Mouse (Mus musculus): Measurements from ENCODE around the gene Actg1. TPM values are rescaled to one million over a fixed set of nuclear protein-coding genes. Genes with fewer than 3 reads are reported as not detected.
"Not testable (repeated sequence)": the region's sequence is repeated elsewhere in the genome, so short reads cannot be mapped to it uniquely, and the experiment has no call there.

The Actg1 gene
- polyA plus RNA-seq, 1 experiment from 2014 or later, result 1,989 TPM

- DNase-seq (ENCODE audit: low spot score) (peak; percentile 52), ATAC-seq (no peak)
- Histone ChIP-seq H3K9ac (replicated peaks; ENCODE audit: low read depth) (peak overlapping the region; percentile 100), H3K4me3 (ENCODE audit: low read depth, low read length) (peak overlapping the region; percentile 100), H3K4me2 (replicated peaks; ENCODE audit: low read depth, low read length) (peak overlapping the region; percentile 90), H3K27ac (ENCODE audit: low read length) (peak overlapping the region; percentile 100), H3K9me3 (ENCODE audit: low read length) (no peaks in the 10 kb centered on the region), H3K4me1 (ENCODE audit: insufficient read depth, low read depth, low read length) (peaks cover 16% of the 10 kb centered on the region), H3K27me3 (replicated peaks; ENCODE audit: insufficient read depth, low read length) (no peaks in the 10 kb centered on the region), H3K36me3 (ENCODE audit: insufficient read depth, low read length) (peaks cover 9% of the 10 kb centered on the region; the same call in 1 of the 2 replicates)
- WGBS, result 0% methylated on average over 8 of the region's 10 CpGs
- TF ChIP-seq EP300 (IDR thresholded peaks at IDR 0.05) (no peak), CTCF (IDR thresholded peaks at IDR 0.05) (no peak)
Measured at GRCm38 (mm10) chr11:120347301-120347700, 1.0 kb downstream of the Actg1 start.

DNA sequence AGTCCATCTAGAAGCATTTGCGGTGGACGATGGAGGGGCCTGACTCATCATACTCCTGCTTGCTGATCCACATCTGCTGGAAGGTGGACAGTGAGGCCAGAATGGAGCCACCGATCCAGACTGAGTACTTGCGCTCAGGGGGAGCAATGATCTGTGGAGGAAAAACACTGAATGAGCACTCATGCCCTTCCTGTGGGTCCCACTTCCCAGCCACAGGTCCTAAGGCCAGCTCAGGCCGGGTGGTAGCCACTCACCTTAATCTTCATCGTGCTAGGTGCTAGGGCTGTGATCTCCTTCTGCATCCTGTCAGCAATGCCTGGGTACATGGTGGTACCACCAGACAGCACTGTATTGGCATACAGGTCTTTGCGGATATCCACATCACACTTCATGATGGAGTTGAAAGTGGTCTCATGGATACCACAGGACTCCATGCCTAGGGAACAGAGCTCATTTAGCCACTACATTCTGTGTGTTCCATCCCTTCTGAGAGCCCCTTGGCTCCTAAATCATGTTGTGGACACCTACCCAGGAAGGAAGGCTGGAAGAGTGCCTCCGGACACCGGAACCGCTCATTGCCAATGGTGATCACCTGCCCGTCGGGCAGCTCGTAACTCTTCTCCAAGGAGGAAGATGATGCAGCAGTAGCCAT, 1.8 kb downstream of the Actg1 start:
- H3K4me3 ChIP-seq (ENCODE audit: low read depth, low read length), result peak overlapping the region; percentile 38
- H3K4me1 ChIP-seq (ENCODE audit: insufficient read depth, low read depth, low read length), result peaks cover 10% of the 10 kb centered on the region
- DNase-seq (ENCODE audit: low spot score), result peak; percentile 4
- H3K9me3 ChIP-seq (ENCODE audit: low read length); H3K27me3 ChIP-seq (replicated peaks; ENCODE audit: insufficient read depth, low read length); H3K27ac ChIP-seq (ENCODE audit: low read length); H3K36me3 ChIP-seq (ENCODE audit: insufficient read depth, low read length); ATAC-seq: not testable (repeated sequence)
- peak overlapping the region; percentile 60 for H3K4me2 ChIP-seq (replicated peaks; ENCODE audit: low read depth, low read length)
- 24% methylated on average over 8 of the region's 13 CpGs for WGBS
- 0 out of 2 replicates have a peak overlapping the region, but pooled peaks have one; percentile 16 for H3K9ac ChIP-seq (replicated peaks; ENCODE audit: low read depth)

GRCm38 (mm10) chr11:120345067-120345681, 3.2 kb downstream of the Actg1 start:
- Histone ChIP-seq H3K27me3 (replicated peaks; ENCODE audit: insufficient read depth, low read length) (no peaks in the 10 kb centered on the region), H3K4me1 (ENCODE audit: insufficient read depth, low read depth, low read length) (peaks cover 4% of the 10 kb centered on the region; the same call in 1 of the 2 replicates), H3K4me2 (replicated peaks; ENCODE audit: low read depth, low read length) (peak overlapping the region; percentile 43), H3K9me3 (ENCODE audit: low read length) (no peaks in the 10 kb centered on the region), H3K36me3 (ENCODE audit: insufficient read depth, low read length) (peaks cover 9% of the 10 kb centered on the region; the same call in 1 of the 2 replicates), H3K9ac (replicated peaks; ENCODE audit: low read depth) (no peak overlapping the region), H3K27ac (ENCODE audit: low read length) (no peak overlapping the region), H3K4me3 (ENCODE audit: low read depth, low read length) (peak overlapping the region; percentile 25; the same call in 1 of the 2 replicates)
- ATAC-seq (no peak), DNase-seq (ENCODE audit: low spot score) (peak; percentile 65)
- TF ChIP-seq EP300 (IDR thresholded peaks at IDR 0.05) (no peak), CTCF (IDR thresholded peaks at IDR 0.05) (no peak)
- 32% methylated on average over 1 of the region's 1 CpGs for WGBS

DNA sequence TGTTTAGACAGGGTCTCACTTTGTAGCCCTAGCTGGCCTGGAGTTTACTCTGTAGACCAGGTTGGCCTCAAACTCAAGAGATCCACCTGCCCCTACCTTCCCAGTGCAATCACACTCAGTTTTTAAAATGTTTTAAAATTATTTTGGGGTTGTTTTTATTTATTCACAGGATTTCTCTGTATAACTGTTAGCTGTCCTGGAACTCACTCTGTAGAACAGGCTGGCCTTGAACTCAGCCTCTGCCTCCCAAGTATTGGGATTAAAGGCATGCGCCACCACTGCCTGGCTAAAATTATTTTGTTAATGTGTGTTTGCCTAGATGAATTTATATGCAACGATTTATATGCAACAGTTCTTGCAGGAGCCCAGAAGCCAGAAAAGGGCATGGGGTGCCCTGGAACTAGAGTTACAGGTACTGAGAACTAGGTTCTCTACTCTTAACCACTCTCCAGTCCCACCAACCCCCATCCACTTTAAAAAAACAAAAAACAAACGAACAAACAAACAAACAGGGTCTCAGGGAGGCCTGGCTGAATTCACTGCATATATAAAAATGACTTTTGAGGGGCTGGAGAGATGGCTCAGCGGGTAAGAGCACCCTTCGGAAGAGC, 3.9 kb downstream of the Actg1 start:
- Histone ChIP-seq H3K4me1 (ENCODE audit: insufficient read depth, low read depth, low read length) (peaks cover 2% of the 10 kb centered on the region; the same call in 1 of the 2 replicates), H3K4me3 (ENCODE audit: low read depth, low read length) (no peak overlapping the region), H3K27ac (ENCODE audit: low read length) (no peak overlapping the region), H3K9ac (replicated peaks; ENCODE audit: low read depth) (no peak overlapping the region), H3K36me3 (ENCODE audit: insufficient read depth, low read length) (peaks cover 9% of the 10 kb centered on the region; the same call in 1 of the 2 replicates), H3K4me2 (replicated peaks; ENCODE audit: low read depth, low read length) (no peak overlapping the region), H3K27me3 (replicated peaks; ENCODE audit: insufficient read depth, low read length) (no peaks in the 10 kb centered on the region), H3K9me3 (ENCODE audit: low read length) (no peaks in the 10 kb centered on the region)
- peak; percentile 4 for DNase-seq (ENCODE audit: low spot score)
- 44% methylated on average over 5 of the region's 5 CpGs for WGBS
- ATAC-seq, result no peak
- TF ChIP-seq EP300 (IDR thresholded peaks at IDR 0.05) (no peak), CTCF (IDR thresholded peaks at IDR 0.05) (no peak)

DNA sequence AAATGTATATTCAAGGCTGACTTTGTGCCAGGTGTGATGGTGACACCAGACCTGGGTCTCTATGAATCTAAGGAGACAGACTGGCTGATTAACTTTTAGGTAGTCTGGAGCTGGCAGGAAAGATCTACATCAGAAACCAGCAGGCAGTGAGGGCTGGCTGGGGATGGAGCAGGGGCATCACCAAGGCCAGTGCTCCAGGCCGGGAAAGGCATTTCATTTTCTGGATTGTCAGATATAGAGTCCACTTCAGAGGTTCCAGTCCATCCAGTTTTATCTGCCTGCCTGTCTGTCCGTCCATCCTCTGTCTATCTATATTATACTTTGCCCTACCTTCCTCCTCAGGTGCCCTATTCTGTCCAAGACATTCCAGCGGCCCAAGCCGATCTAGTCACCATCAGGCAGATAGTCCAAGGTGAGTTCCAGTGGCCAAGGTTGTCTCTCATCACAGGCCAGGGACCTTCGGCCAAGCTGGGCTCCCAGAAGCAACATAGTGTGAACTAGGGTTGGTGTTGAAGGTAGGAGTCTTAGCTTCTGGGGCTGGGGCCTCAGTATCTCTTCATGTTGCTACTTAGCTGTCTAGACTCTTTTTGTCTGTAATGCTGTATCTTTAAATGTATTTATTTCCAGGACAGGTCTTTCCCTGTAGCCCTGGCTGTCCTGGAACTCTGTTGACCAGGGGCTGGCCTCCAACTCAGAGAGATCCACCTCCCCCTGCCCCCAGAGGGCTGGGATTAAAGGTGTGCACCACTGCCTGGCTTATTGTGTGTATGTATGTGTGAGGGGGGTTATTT, 4.6 kb downstream of the Actg1 start:
- WGBS, result 34% methylated on average over 5 of the region's 5 CpGs
- Histone ChIP-seq H3K4me1 (ENCODE audit: insufficient read depth, low read depth, low read length) (no peaks in the 10 kb centered on the region), H3K27me3 (replicated peaks; ENCODE audit: insufficient read depth, low read length) (no peaks in the 10 kb centered on the region), H3K36me3 (ENCODE audit: insufficient read depth, low read length) (peaks cover 9% of the 10 kb centered on the region; the same call in 1 of the 2 replicates), H3K27ac (ENCODE audit: low read length) (no peak overlapping the region), H3K9ac (replicated peaks; ENCODE audit: low read depth) (no peak overlapping the region), H3K4me3 (ENCODE audit: low read depth, low read length) (no peak overlapping the region), H3K4me2 (replicated peaks; ENCODE audit: low read depth, low read length) (no peak overlapping the region), H3K9me3 (ENCODE audit: low read length) (no peaks in the 10 kb centered on the region)
- ATAC-seq, result no peak
- TF ChIP-seq EP300 (IDR thresholded peaks at IDR 0.05) (no peak), CTCF (IDR thresholded peaks at IDR 0.05) (no peak)
- peak; percentile 19 for DNase-seq (ENCODE audit: low spot score)

All from lung, postnatal 0 days (tissue).